16 mouse cellular contexts compared by ENCODE assay signal in genomic region chr12:14415543-14416181, GRCm38 (mm10).
"Had no signal": no experiment of that assay in that cellular context is flagged by ENCODE, and none has a peak within 500 bp of the region (broad histone marks: within the 10 kb centered on the region; RNA-seq: fewer than 3 reads in every experiment).

No protein-coding gene starts in this region.

- H3K9me3 ChIP-seq: stomach, embryonic 15.5 days had no signal

- H3K27me3 ChIP-seq: midbrain, embryonic 12.5 days; neural tube, embryonic 12.5 days; stomach, embryonic 15.5 days had no signal

- H3K27ac ChIP-seq: midbrain, embryonic 10.5 days; midbrain, embryonic 12.5 days; neural tube, embryonic 12.5 days; stomach, embryonic 15.5 days; stomach, postnatal 0 days had no signal

- H3K36me3 ChIP-seq: midbrain, embryonic 10.5 days; midbrain, embryonic 12.5 days; neural tube, embryonic 12.5 days; stomach, embryonic 15.5 days had no signal

- DNase-seq: lung, adult 18-20 months; lung, embryonic 14.5 days; lung, postnatal 10 days; lung, postnatal 4 days; midbrain, embryonic 14.5 days; retina, postnatal 1 day; right cerebral cortex, adult 18-20 months; right cerebral cortex, postnatal 25 days; right cerebral cortex, postnatal 4 days; thymus, postnatal 14 days; thymus, postnatal 36 days had no signal

- H3K4me3 ChIP-seq: midbrain, embryonic 10.5 days; midbrain, embryonic 12.5 days; neural tube, embryonic 12.5 days; stomach, embryonic 15.5 days had no signal

- H3K4me2 ChIP-seq: lung, embryonic 14.5 days; midbrain, embryonic 12.5 days; neural tube, embryonic 12.5 days; stomach, embryonic 15.5 days had no signal

- H3K4me1 ChIP-seq: midbrain, embryonic 10.5 days; midbrain, embryonic 12.5 days; neural tube, embryonic 12.5 days; stomach, embryonic 15.5 days had no signal
